Mouse (Mus musculus) adipocyte (in vitro differentiated cells): Measurements from ENCODE around the gene Ube2j1.
"Not testable (repeated sequence)": the region's sequence is repeated elsewhere in the genome, so short reads cannot be mapped to it uniquely, and the experiment has no call there.

Source experiments
- DNase-seq: peaks from one replicate; pipeline ENCODE4 v3.0.0-alpha.2; 2016; ENCODE audit warnings: low spot score

The Ube2j1 gene

DNA sequence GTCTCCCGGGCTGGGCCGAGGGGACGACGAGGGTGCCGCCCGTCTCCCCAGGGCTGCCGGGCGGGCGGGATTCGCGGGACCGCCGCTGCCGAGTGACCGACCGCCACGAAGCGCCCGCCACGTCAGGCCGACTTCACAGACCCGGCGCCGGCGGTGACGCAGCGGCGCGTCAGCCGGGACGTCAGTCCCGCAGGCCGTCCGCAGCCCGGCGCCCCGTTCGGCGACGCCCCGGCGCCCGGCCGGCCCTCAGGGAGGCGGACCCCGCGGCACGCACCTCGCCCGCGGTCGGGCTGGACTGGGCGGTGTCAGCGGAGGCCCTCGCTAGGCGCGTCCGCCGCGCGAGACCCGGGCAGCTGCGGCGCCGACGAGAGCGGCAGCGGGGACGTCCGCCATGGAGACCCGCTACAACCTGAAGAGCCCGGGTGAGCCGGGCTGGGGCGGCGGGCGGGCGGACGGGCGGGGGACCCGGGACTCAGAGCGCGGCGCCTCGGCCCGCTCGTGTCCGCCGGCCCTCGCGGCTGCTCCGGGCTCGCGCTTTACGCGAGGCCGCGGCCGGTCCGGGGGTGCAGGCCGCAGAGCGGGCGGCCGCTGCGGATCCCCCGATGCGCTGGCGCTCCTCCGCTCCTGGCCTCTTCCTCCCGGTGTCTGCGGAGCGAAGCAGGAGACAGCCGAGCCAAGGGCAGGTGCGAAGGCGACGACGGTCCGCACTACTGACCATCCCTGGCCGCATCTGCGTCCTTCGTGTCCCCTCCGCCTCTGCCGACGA lies at the start of gene Ube2j1:
Gene Ube2j1 (plus strand): TSS at position 222 of the 766 bp plus-strand sequence.
- peak; percentile 78 for DNase-seq

DNA sequence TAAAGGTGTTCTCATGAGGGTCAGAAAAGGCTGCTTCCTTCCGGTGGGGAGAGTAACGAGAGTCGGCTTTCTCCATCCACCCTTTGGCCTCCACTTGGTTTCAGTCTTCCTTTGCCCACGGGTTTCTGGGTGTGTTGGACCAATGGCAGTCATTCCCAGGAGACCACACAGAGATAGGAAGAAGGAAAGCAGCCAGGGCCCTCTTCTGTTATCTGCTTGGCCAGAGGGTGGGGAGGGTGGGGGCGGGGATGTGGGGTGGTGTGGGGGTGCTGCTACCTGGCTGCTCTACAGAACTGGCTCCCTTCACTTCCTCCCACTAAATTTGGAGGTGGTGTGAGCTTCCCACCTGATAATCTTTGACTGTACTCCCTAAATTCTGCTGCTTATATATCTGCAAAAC lies 49.6 kb upstream of the Ube2j1 start:
- DNase-seq: no peak

DNA sequence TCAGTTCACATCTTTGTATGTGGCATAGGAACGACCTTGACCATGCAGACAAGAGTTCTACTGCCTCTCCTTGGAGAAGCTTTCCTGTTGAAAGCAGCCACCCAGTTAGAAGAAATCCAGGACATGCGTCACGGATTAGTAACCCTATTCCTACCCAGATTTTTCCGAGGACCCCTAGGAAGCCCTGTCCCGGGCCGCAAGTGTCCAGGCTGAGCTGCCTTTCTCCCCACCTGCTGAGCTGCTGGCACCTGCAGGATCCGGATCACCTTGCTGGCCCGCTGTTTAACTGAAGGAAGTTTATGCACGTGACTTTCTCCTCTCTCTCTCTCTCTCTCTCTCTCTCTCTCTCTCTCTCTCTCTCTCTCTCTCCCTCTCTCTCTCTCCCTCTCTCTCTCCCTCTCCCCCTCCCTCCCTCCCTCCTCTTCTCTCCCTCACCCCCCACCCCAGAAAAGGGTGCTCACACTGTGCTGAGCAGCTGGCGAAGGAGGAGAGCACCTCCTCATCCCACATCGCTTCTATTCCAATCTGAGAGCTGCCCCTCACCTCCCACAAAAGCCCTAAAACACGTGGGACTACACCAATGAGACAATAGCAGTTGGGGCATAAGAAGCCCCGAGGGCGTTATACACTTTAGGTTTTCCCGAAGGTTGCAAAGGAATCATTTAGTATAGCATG lies 49.0 kb upstream of the Ube2j1 start:
- DNase-seq: no peak

DNA sequence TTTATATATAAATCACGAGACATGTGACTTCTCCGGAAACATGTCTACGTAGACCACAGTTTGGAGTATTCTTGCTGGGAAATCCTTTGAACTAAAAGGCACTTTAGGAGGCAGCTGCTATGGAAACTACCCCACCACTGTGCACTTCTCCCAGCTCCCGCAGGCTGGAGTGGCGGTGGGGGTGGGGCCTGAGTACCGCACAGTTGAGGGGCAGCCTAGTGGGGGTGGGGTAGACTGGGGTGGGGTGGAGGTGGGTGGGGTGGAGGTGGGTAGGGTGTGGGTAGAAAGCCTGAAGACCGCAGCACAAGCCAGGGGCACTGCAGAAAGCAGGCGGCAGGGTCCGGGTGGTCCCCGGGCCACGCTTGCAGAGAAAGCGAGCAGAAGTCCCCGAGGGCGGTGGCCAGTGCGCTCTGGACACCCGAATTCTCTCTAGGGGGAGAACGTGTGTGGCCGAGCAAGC lies 48.5 kb upstream of the Ube2j1 start, which contains the start of gene Rragd:
Gene Rragd (plus strand): TSS at position 322 of the 460 bp plus-strand sequence.
- DNase-seq: no peak

DNA sequence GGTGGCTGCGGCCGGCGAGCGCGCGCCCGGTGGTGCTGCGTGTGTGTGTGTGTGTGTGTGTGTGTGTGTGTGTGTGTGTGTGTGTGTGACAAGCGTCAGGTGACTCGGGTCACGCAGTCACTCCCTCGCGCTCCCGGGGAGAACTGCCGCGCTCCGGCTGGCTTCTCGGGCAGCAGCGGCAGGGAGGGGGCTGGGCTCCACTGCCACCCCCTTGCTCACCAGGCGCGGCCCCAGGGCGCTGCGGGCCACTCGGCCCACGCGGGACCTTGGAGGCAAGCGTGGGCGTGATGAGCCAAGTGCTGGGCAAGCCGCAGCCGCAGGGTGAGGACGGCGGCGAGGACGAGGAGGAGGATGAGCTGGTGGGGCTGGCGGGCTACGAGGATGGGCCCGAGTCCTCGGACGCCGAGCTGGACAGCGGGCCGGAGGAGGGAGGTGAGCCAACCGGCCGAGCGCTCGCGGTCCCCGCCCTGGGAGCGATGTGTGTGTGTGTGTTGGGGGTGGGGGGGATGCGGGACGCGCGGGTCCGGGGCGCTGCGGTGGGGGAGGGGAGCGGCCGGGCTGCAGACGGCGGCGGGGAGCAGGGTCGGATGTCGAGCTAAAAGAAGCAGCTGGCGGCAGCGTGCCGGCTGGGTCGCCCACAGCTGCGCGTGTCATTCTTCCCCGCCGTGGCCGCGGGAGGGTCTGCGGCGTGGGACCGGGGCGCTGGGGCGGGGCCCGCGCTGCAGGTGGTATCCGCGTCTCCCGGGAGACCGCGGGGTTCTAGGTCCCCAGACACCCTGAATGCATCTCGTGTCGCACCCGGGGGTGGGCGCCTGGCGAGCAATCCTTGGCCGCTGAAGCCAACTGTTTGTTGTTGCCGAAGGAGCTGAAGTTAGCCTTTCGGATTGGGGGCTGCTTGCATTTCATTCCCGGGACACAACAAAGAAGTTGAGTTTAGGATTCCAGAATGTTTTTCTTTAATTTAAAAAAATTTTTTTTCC lies 47.8 kb upstream of the Ube2j1 start:
- no peak for DNase-seq

DNA sequence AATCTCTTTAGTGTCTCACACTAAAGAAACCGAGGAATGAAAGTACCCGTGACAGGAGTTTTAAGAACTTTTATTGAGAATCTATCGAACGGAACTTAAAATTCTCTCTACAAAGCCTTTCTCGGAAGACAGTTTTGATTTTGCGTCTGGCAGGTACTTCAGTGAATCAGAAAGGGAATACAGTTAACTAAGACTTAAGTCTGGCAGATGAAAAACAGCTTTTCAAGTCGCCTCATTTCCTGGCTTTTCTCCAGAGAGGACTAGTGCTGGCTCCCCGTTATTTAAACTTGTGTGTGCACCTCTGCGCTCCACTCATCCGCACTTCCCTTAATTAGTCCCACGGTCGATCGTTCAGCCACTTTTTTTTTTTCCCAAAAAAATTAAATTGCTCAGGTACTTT lies 47.0 kb upstream of the Ube2j1 start:
- DNase-seq: no peak

DNA sequence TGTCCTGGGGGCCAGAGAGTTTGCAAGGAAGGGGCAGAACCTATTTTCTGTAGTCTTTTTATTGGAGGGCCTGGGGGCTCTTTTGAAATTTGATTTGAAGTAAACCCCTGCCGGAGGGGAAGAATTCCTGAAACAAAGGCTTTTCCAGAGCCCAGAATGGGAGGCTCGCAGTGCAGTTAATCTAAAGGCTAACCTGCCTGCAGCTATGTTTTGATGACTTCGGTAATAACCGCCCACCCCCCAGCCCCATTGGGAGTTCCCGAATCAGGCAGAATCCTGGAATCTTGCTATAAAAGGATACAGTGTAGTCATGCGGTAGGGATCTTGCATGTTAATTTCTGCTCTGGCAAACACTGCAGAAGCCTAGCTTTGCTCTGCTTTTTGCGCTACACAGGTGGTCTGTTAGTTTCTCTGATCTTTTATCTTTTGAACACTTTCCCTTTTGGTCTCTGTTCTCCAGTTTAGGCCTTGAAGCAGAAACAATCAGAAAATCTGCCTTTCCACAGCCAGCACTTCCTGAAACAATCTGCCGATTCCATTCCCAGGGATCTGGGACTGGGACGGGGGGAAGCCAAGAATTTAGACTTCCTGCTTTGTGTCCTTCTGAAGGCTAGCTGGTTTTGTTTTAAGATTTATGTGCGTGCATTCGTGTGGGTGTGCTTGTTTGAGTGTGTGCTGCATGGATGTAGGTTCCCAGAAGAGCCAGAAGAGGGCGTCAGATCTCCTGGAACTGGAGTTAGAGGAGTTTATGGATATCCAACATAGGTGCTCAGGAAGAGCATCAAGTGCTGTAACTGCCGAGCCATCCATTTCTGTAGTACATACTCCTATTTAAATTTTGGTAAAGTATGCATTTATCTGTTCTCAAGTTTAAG lies 46.2 kb upstream of the Ube2j1 start:
- no peak for DNase-seq

DNA sequence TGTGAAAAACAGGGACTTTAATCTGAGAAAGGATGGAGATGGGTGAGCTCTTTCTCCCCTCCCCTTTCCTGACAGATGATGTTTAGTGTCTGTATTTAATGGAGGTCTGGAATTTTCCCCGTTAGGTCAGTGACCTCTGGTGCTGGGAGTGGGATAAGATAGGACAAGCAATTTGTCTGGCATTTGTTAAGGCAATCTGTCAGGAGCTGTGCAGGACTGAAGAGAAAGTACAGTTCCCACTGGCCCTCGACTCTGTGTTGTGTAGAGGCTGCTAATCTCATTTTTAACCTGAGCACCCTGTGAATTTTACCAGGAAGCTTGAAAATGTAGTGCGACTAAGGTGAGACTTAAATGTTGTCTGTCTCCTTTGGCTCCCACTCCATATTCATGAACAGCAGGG lies 45.5 kb upstream of the Ube2j1 start:
- no peak for DNase-seq

DNA sequence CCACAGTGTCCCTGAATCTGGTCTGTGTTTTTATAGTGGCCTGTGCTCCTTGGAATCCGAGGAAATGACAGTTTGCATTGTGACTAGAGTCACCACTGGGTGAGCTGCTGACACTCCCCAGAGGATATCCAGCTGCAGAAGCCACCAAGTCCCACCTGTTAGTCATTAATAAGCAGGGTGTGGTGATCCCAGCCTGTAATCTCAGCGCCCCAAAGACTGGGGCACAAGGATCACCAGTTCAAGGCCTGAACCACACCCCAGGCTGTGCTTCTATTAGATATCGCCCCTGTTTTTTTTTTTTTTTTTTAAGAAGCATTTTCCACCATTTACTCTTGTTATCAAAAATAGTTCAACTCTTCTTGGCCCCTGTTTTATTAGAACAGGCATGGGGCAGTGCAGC lies 44.2 kb upstream of the Ube2j1 start:
- no peak for DNase-seq

DNA sequence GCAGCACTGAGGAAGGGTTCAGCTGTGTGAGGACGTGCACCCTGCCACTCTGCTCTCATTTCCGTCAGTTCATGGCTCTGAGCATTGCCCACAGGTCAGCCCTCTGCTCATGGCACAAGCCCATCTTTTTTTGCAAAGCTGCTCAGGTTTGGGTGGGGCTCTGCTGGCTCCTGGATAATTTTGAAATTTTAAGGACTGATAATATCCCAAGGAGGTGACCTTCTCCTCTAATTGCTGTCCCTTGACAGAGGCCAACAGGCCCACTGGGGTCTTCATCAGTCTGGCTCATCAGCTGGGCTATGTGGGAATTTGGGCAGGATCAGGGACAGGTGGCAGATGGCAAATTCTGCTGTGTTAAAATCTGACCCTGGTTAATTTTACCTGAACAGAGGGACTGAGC lies 41.9 kb upstream of the Ube2j1 start:
- no peak for DNase-seq

DNA sequence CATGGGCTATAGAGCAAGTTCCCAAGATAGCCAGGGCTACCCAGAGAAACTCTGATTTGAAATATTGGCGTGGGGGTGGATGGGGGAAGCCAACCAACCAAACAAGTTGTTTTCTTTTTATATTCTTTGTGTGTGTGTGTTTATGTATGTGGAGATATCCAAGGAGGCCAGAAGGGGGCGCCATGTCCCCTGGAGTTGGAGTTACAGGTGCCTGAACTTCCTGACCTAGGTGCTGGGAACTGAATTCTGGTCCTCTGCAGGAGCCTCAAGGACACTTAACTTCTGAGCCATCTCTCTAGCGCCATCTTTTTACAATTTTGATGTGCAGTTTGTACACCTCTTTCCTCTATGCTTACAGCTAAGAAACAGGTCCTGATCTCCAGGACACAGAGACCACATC lies 37.0 kb upstream of the Ube2j1 start:
- no peak for DNase-seq

DNA sequence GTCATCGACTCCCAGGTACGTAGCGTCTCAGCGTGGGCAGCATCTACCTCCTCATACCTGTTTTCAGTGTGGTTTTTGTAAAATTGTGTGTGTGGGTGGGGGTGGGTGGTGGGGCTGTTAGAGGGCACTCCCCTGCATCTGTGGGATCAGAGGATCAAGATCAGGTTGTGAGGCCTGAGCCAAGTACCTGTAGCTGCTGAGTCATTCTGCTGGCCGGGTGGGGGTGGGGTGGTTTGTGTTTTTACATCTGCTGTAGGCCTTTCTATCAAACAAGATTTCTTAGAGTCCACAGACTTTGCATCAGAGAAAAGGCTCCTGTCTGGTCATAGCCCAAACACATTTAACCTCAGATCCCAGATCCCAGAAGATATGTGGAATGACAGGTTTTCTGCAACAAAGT lies 35.1 kb upstream of the Ube2j1 start:
- DNase-seq: no peak

DNA sequence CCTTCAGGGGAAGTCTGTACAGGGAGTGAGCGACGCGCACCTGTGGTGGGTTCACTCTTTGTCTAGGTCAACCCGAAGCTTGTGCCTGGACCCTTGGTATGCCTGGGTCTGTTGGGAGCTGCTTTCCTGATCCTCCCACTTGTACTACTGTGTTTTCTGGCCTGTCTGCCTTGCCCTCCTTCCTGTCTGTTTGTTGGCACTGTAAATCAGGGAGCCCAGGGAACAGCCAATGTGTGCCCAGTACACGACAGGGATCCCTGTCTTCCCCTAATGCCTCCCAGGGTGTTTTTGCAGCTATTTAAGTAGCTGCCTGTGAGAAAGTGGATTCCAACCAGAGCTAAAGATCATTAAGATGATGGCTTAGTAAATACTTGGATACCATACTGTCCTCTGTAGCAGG lies 33.6 kb upstream of the Ube2j1 start:
- DNase-seq: no peak

DNA sequence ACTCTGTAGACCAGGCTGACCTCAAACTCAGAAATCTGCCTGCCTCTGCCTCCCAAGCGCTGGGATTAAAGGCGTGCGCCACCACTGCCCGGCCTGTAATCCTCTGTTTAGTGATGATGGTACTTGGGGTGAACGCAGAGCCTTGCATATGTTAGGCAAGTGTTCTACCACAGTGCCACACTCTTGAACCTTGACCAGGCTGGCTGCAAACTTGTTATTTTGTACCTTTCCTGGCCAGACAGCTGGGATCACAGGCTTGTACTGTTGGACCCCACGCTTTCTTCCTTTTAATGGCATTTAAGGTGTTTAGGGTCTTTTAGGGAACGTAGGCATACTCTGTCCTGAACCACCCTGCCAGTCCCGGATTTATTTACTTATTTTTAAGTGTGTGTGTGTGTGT lies 32.2 kb upstream of the Ube2j1 start:
- DNase-seq: no peak

DNA sequence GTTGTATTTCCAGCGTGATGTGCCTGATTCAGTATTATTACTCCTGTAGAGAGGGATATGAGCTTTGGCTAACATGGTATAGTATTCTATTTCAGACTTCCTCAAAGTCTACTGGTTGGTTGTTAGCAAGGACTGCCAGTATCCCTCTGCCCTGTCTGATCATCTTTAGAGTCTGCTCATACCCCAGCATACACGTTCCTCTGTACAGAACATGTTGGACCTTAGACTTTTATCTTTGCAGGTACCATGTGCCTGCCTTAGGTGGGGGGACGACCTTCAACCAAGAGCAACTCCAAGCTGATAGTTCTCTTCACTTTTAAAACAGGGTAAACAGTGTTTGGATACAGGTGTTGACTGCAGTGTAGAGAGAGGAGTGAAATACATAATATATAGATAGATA lies 29.1 kb upstream of the Ube2j1 start:
- no peak for DNase-seq

DNA sequence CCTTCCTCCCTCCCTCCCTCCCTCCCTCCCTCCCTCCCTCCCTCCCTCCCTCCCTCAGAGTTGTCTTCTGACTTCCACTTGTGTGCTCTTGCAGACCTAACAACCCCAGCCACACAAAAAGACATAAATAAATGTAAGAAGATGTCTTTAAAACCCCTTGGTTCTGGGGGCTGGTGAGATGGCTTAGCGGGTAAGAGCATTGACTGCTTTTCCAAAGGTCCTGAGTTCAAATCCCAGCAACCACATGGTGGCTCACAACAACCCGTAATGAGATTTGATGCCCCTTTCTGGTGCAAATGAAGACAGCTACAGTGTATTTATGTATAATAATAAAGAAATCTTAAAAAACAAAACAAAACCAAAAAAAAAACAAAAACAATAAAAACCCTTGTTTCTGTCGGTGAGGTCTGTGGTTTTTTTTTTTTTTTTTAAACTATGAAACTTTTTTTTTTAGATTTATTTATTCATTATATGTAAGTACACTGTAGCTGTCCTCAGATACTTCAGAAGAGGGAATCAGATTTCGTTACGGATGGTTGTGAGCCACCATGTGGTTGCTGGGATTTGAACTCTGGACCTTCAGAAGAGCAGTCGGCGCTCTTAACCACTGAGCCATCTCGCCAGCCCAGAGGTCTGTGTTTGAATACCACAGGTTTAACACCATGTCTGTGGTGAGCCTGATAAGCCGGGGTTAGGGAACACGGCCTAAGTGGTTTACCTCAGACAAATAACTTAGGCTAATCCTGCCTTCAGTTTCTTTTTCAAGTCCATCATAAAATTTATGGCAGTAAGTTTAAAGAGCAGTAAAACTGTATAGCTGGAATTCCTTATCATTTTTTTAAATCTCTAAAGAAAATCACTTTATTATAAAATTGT lies 25.4 kb upstream of the Ube2j1 start:
- DNase-seq: not testable (repeated sequence)

DNA sequence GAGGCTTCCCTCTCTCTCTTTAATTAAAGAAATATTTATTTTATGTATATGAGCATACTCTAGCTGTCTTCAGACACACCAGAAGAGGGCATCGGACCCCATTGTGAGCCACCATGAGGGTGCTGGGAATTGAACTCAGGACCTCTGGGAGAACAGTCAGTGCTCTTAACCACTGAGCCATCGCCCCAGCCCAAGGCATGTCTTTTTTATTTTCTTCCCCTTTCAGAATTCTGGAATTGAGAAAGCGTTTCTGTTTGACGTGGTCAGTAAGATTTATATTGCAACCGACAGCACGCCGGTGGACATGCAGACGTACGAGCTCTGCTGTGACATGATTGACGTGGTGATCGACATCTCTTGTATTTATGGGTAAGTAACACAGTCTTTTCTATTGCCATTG lies 24.4 kb upstream of the Ube2j1 start:
- DNase-seq: no peak

DNA sequence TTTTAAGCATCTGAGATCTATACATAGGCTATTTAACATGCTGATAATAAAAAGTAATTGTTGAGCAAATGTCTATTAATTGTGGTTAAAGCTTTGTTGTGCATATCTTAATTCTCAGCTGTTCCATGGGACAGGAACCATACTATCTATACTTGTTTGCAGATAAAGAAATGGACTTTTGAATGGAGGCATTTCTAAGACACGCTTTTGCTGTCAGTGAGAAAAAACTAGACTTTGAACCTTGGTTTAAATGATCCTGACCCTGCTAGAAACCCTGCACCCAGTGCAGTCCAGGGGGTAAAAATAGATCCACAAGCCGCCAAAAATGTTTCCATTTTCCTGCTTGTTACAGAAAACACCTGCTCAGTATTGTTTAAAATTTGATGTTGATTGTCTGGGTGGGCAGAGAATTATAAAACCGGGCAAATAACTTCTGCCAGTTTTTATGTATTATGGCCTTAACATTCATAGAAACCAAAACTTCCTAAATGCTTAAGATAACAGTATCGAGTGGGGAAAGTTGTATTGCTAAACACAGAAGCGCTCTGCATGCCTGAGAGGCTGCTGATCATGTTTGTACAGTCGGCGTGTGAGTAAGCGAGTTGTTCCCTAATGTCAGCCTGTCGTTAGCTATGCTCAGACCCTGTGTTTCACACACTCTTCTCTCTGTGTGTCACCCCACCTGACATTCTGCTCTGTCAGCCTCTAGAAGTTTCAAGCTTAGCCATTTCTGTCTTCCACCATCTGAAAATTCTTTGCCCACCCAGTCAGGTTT lies 23.6 kb upstream of the Ube2j1 start:
- no peak for DNase-seq

DNA sequence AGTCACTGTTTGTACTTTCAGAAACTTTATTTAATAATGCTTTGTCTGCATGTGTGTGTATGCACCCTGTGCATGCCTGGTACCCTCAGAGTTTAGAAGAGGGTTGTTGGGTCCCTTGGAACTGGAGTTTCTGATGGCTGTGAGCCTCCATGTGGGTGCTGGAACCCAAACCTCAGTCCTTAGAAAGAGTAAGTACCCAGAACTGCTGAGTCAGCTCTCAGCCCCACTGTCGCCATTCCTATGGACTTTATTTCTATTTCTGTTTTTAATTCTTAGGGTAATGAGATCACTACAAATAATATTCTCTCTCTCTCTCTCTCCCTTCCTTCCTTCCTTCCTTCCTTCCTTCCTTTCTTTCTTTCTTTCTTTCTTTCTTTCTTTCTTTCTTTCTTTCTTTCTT lies 21.1 kb upstream of the Ube2j1 start:
- DNase-seq: no peak

DNA sequence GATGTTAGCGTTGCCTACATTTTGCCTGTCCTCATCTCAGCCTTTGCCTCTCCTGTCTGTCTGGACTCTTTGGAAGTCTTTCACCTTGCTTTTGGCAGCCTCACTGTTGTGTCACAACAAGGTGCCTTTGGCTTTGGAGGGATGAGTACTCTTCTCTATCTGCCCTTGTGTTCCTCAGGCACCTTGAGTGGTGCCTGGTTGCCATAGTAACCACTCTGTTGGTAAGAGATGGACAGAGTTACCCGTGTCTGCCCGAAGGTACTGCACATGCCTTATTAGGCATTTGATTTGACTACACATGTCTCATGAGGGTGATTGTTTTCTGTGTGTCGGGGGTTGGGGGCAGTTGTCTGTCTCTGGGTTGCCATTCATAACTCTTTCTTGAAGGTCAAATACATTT lies 18.7 kb upstream of the Ube2j1 start:
- DNase-seq: no peak
